Mouse (Mus musculus): ENCODE measurements around the gene Rhox9. TPM values are rescaled to one million over a fixed set of nuclear protein-coding genes. Genes with fewer than 3 reads are reported as not detected.
"Not testable (repeated sequence)": the region's sequence is repeated elsewhere in the genome, so short reads cannot be mapped to it uniquely, and the experiment has no call there.

Gene Rhox9
- total RNA-seq (2014; rRNA removed) (not detected in 2 replicates), polyA plus RNA-seq (2015; fragmentation: Nextera tagmentation; extraction: Ambion mirVana) (not detected in 2 replicates)

DNA sequence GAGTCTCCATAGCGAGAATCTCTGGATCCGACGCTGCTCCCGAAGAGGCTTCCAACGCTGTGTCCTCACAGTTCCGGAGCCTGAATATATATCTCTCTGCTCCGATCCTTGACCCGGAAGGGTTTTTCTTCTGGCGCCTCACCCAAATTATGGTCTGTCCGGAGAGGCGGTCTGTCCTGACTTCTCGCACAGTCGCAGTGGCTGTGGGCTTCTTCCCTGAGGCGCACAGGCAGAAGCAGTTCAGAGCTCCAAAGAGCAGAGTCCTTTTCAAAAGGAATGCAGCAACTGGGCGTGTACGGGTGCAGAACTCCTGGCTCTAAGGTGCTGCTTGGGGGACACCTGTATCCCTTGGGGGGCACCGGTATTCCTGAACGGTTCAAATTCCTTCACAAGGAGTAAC, at the start of gene Rhox9:
Gene Rhox9 (minus strand): TSS at position 101 of the 400 bp plus-strand sequence.
- not testable (repeated sequence) for H3K4me1 ChIP-seq (ENCODE audit: insufficient read depth, low read length); H3K9ac ChIP-seq (replicated peaks; ENCODE audit: low read length, poor library complexity, severe bottlenecking); H3K27ac ChIP-seq (ENCODE audit: low read depth, low read length); H3K27me3 ChIP-seq (ENCODE audit: insufficient read depth, low read length); H3K4me3 ChIP-seq (ENCODE audit: low read depth, low read length); ATAC-seq (ENCODE audit: low FRiP score); DNase-seq (ENCODE audit: low spot score); H3K36me3 ChIP-seq (ENCODE audit: insufficient read depth, low read length); H3K4me2 ChIP-seq (ENCODE audit: low read depth, low read length, poor library complexity, severe bottlenecking); H3K9me3 ChIP-seq (ENCODE audit: low read length)
- 95% methylated on average over 8 of the region's 18 CpGs for WGBS

- no peak overlapping the region for H3K9ac ChIP-seq (replicated peaks; ENCODE audit: low read length, poor library complexity, severe bottlenecking)
- whole genome bisulfite sequencing: 75% methylated on average over 4 of the region's 4 CpGs
- H3K27ac ChIP-seq (ENCODE audit: low read depth, low read length): no peak overlapping the region
- no peak overlapping the region for H3K4me2 ChIP-seq (ENCODE audit: low read depth, low read length, poor library complexity, severe bottlenecking)
- no peak for ATAC-seq (ENCODE audit: low FRiP score)
- no peaks in the 10 kb centered on the region for H3K4me1 ChIP-seq (ENCODE audit: insufficient read depth, low read length)
- no peak for TF ChIP-seq CTCF (IDR thresholded peaks at IDR 0.05)
- no peaks in the 10 kb centered on the region for H3K36me3 ChIP-seq (ENCODE audit: insufficient read depth, low read length)
- H3K27me3 ChIP-seq (ENCODE audit: insufficient read depth, low read length): no peaks in the 10 kb centered on the region
- H3K4me3 ChIP-seq (ENCODE audit: low read depth, low read length): no peak overlapping the region
- no peak for DNase-seq (ENCODE audit: low spot score)
- H3K9me3 ChIP-seq (ENCODE audit: low read length): no peaks in the 10 kb centered on the region
Observed at GRCm38 (mm10) chrX:37916311-37916710, 14.7 kb upstream of the Rhox9 start.

DNA sequence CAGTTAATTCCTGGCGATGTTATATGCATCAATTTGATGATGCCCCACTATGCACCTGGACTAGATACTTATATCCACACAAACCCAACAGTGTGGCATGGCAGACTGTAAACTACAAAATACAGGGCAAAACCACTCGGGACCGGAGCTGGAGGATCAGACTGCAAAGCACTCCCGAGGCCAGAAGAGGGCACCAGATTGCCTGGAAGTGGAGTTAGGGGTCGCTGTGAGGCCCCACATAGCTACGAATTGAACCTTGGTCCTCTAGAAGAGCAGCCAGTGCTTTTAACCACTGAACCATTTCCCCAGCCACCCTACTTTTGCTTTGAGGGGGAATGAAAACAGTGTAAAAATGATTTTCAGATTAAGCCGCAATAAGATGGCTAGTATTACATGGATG, 7.0 kb upstream of the Rhox9 start:
- WGBS: 54% methylated on average over 7 of the region's 7 CpGs

GRCm38 (mm10) chrX:37903727-37904126, 2.2 kb upstream of the Rhox9 start:
- TF ChIP-seq CTCF (IDR thresholded peaks at IDR 0.05): peak; percentile 54
- H3K4me2 ChIP-seq (ENCODE audit: low read depth, low read length, poor library complexity, severe bottlenecking): no peak overlapping the region
- no peaks in the 10 kb centered on the region for H3K9me3 ChIP-seq (ENCODE audit: low read length)
- WGBS: 84% methylated on average over 5 of the region's 5 CpGs
- DNase-seq (ENCODE audit: low spot score) (peak; percentile 5), ATAC-seq (ENCODE audit: low FRiP score) (no peak)
- no peak overlapping the region for H3K4me3 ChIP-seq (ENCODE audit: low read depth, low read length)
- H3K27me3 ChIP-seq (ENCODE audit: insufficient read depth, low read length): no peaks in the 10 kb centered on the region
- H3K9ac ChIP-seq (replicated peaks; ENCODE audit: low read length, poor library complexity, severe bottlenecking): no peak overlapping the region
- no peaks in the 10 kb centered on the region for H3K36me3 ChIP-seq (ENCODE audit: insufficient read depth, low read length)
- H3K4me1 ChIP-seq (ENCODE audit: insufficient read depth, low read length): no peaks in the 10 kb centered on the region
- H3K27ac ChIP-seq (ENCODE audit: low read depth, low read length): no peak overlapping the region

More for the DNA sequence above, 7.0 kb upstream of the Rhox9 start:
- Histone ChIP-seq H3K36me3 (ENCODE audit: insufficient read depth, low read length) (no peaks in the 10 kb centered on the region), H3K4me1 (ENCODE audit: insufficient read depth, low read length) (no peaks in the 10 kb centered on the region), H3K4me2 (ENCODE audit: low read depth, low read length, poor library complexity, severe bottlenecking) (no peak overlapping the region), H3K27me3 (ENCODE audit: insufficient read depth, low read length) (no peaks in the 10 kb centered on the region), H3K4me3 (ENCODE audit: low read depth, low read length) (no peak overlapping the region), H3K27ac (ENCODE audit: low read depth, low read length) (no peak overlapping the region), H3K9ac (replicated peaks; ENCODE audit: low read length, poor library complexity, severe bottlenecking) (no peak overlapping the region), H3K9me3 (ENCODE audit: low read length) (no peaks in the 10 kb centered on the region)
- peak; percentile 45 for TF ChIP-seq CTCF (IDR thresholded peaks at IDR 0.05)
- DNase-seq (ENCODE audit: low spot score) (no peak), ATAC-seq (ENCODE audit: low FRiP score) (no peak)

- not testable (repeated sequence) for ATAC-seq (ENCODE audit: low FRiP score); H3K9ac ChIP-seq (replicated peaks; ENCODE audit: low read length, poor library complexity, severe bottlenecking); H3K27me3 ChIP-seq (ENCODE audit: insufficient read depth, low read length); DNase-seq (ENCODE audit: low spot score); H3K4me3 ChIP-seq (ENCODE audit: low read depth, low read length); H3K4me1 ChIP-seq (ENCODE audit: insufficient read depth, low read length); H3K9me3 ChIP-seq (ENCODE audit: low read length); H3K27ac ChIP-seq (ENCODE audit: low read depth, low read length); H3K4me2 ChIP-seq (ENCODE audit: low read depth, low read length, poor library complexity, severe bottlenecking); H3K36me3 ChIP-seq (ENCODE audit: insufficient read depth, low read length)
- 92% methylated on average over 8 of the region's 9 CpGs for WGBS
Observed at GRCm38 (mm10) chrX:37897132-37897531, 4.4 kb downstream of the Rhox9 start, which contains the start of gene Rhox7b. TSS of gene Rhox7b (minus strand) at chrX:37897232.

DNA sequence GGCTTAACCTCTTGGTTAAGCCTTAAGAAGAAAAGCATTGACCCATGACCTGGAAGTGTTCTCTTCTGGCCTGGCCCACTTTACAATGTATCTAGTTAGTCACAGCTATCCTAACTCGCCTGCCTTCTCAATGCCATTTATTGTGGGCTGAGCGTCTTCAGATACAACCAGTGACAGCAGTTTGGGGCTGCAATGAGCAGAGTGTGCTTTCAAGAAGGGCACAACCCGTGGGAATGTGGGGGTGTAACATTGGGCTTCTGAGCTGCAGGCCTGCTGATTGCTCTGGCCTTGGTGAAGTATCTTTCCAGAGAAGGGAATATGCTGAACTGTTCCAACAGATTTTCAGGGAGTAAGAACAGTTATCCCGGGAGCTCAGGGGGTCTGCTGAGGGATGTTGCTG, 22.7 kb downstream of the Rhox9 start, which contains the start of gene Rhox8:
Gene Rhox8 (minus strand): TSS at position 101 of the 400 bp plus-strand sequence.
- Histone ChIP-seq H3K4me3 (ENCODE audit: low read depth, low read length) (no peak within 1 kb of the TSS), H3K9me3 (ENCODE audit: low read length) (no peaks in the 10 kb centered on the region), H3K27ac (ENCODE audit: low read depth, low read length) (no peak within 1 kb of the TSS), H3K4me1 (ENCODE audit: insufficient read depth, low read length) (no peaks in the 10 kb centered on the region), H3K36me3 (ENCODE audit: insufficient read depth, low read length) (no peaks in the 10 kb centered on the region), H3K4me2 (ENCODE audit: low read depth, low read length, poor library complexity, severe bottlenecking) (no peak within 1 kb of the TSS), H3K27me3 (ENCODE audit: insufficient read depth, low read length) (no peaks in the 10 kb centered on the region), H3K9ac (replicated peaks; ENCODE audit: low read length, poor library complexity, severe bottlenecking) (no peak within 1 kb of the TSS)
- DNase-seq (ENCODE audit: low spot score): no peak
- ATAC-seq (ENCODE audit: low FRiP score): no peak
- TF ChIP-seq CTCF (IDR thresholded peaks at IDR 0.05): no peak
- 74% methylated on average over 4 of the region's 4 CpGs for WGBS

Data from midbrain, postnatal 0 days (tissue).